Mouse (Mus musculus): ENCODE measurements at regions not wholly inside any gene's neighbourhood (a gene's known extent, or its start where the extent isn't known, plus 50 kb on each side); places are given as distances from the start of the nearest gene placed in this dataset.

DNA sequence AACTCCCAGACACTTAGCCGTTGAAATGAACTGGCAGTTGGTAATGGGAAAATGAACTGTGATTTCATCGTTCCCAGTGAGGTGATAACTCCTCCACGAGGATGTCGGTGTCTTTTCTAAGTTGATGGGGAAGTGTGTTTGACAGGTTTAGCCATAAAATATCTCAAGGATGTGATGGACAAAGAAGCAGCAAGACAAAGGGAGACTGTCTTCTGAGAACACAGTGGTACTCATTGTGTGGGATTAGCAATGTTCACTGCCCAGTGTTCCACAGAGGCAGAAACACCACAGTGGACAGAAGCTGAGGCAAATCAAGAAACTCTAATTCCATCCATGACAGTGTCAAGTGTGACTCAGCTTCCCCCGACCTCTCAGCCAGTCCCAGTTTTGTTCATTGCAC lies 287.9 kb downstream of the Nsun3 start:
- TF ChIP-seq CTCF (IDR thresholded peaks at IDR 0.05) (no peak), EP300 (IDR thresholded peaks at IDR 0.05) (no peak)
